Comparison of ENCODE assay signal across 8 mouse cellular contexts in the genomic region with DNA sequence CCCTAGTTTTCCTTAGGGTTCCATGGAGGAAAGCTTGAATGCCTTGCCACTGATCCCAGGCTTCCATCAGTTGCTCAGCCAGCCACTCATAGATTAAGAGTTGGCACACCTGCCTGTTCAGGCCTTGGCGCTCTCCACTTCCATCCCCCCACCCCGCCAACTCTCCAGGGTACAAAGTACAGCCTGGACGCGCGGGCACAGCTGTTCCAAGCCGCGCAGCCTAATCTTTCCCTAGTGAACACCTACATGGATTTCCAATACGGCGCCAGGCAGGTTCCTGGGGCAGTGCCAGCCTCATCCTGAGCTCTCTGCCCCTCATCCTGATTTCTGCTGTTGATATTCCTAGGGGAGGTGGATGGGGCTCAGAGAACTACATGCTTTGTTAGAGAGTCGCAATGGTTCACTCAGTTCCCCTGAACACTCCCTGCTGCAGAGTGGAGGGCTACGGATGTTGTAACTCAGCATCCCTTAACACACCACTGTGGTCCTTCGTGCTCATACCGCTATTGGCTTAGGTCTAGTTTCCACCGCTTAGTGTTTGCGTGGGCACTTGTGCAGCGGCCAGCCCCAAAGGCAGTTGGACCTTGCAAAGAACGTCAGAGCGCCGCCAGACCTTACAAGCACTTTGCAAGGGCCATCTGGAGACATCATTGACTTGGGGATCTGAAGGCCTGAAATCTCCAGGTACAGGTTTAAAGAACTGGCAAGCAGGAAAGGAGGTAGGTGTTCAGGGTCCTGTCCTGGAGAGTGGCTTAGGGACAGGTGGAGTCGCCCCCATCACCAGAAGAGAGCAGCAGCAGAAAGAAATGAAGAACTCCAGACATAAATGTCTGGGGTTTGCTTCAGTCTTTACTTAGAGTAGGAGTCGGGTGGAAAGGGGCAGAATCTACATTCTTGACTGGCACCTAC. TPM values are rescaled to one million over a fixed set of nuclear protein-coding genes. Genes with fewer than 3 reads are reported as not detected.
DNase-seq lines count a peak whose midpoint lies in the region; ATAC-seq and TF ChIP-seq lines count a peak whose summit lies in the region.

A gene (plus strand): TSS at position 610 of the 909 bp plus-strand sequence.

- DNase-seq in heart, embryonic 10.5 days (ENCODE audit: low spot score) = no peak
- DNase-seq in heart, postnatal 4 days = no peak
- DNase-seq in right cerebral cortex, postnatal 4 days = peak; percentile 26
- no peak for DNase-seq in c-Kit-positive CD71-positive TER-119-positive erythroid progenitor cells, embryonic 14.5 days (ENCODE audit: low spot score)

- TF ChIP-seq POLR2A in cortical plate, adult 2 months (IDR thresholded peaks at IDR 0.05; ENCODE audit: extremely low read depth, insufficient read depth, low read length) = no peak

- no peak for TF ChIP-seq CTCF in cortical plate, adult 2 months (IDR thresholded peaks at IDR 0.05; ENCODE audit: extremely low read depth, insufficient read depth, low read length)

- H3K4me2 ChIP-seq in intestine, embryonic 16.5 days (ENCODE audit: low read depth, low read length) = peak within 1 kb of the TSS; percentile 88
- H3K4me2 ChIP-seq in limb, embryonic 15.5 days = peak within 1 kb of the TSS; percentile 90

- peak; percentile 40; the same call in 1 of the 2 replicates for ATAC-seq in intestine, embryonic 16.5 days
- ATAC-seq in limb, embryonic 15.5 days (ENCODE audit: insufficient number of reproducible peaks, low FRiP score, low TSS enrichment, low read depth) = no peak
- ATAC-seq in CD4-positive, CD25-positive, alpha-beta regulatory T cell, adult 4 months = no peak

- peak within 1 kb of the TSS; percentile 37; the same call in 1 of the 2 replicates for H3K9ac ChIP-seq in intestine, embryonic 16.5 days (ENCODE audit: low read depth, low read length)
- no peak within 1 kb of the TSS for H3K9ac ChIP-seq in limb, embryonic 15.5 days

- H3K4me1 ChIP-seq in heart, embryonic 10.5 days = peaks cover 23% of the 10 kb centered on the region
- H3K4me1 ChIP-seq in cortical plate, adult 2 months (ENCODE audit: control insufficient read depth, insufficient read depth, low read length) = no peaks in the 10 kb centered on the region
- H3K4me1 ChIP-seq in intestine, embryonic 16.5 days (ENCODE audit: control insufficient read depth, insufficient read depth, low read length) = peaks cover 18% of the 10 kb centered on the region
- H3K4me1 ChIP-seq in limb, embryonic 15.5 days = peaks cover 33% of the 10 kb centered on the region

- H3K9me3 ChIP-seq in heart, embryonic 10.5 days = no peaks in the 10 kb centered on the region
- H3K9me3 ChIP-seq in intestine, embryonic 16.5 days (ENCODE audit: control insufficient read depth, low read length) = no peaks in the 10 kb centered on the region
- no peaks in the 10 kb centered on the region for H3K9me3 ChIP-seq in limb, embryonic 15.5 days

- peak within 1 kb of the TSS; percentile 65 for H3K4me3 ChIP-seq in heart, embryonic 10.5 days
- peak within 1 kb of the TSS; percentile 64 for H3K4me3 ChIP-seq in cortical plate, adult 2 months (ENCODE audit: insufficient read depth, low read length)
- H3K4me3 ChIP-seq in intestine, embryonic 16.5 days (ENCODE audit: low read length) = peak within 1 kb of the TSS; percentile 54
- peak within 1 kb of the TSS; percentile 43 for H3K4me3 ChIP-seq in limb, embryonic 15.5 days

- H3K27ac ChIP-seq in heart, embryonic 10.5 days = no peak within 1 kb of the TSS
- H3K27ac ChIP-seq in cortical plate, adult 2 months (ENCODE audit: insufficient read depth, low read length) = peak within 1 kb of the TSS; percentile 56
- no peak within 1 kb of the TSS for H3K27ac ChIP-seq in intestine, embryonic 16.5 days (ENCODE audit: low read length)
- no peak within 1 kb of the TSS for H3K27ac ChIP-seq in limb, embryonic 15.5 days

- 17% methylated on average over 21 of the region's 21 CpGs for WGBS in heart, embryonic 10.5 days
- WGBS in intestine, embryonic 16.5 days = 30% methylated on average over 21 of the region's 21 CpGs
- 22% methylated on average over 21 of the region's 21 CpGs for WGBS in limb, embryonic 15.5 days

- peaks cover 50% of the 10 kb centered on the region for H3K27me3 ChIP-seq in heart, embryonic 10.5 days (ENCODE audit: insufficient read depth, poor library complexity, severe bottlenecking)
- H3K27me3 ChIP-seq in intestine, embryonic 16.5 days (replicated peaks; ENCODE audit: control insufficient read depth, insufficient read depth, low read length) = peaks cover 31% of the 10 kb centered on the region
- H3K27me3 ChIP-seq in limb, embryonic 15.5 days = peaks cover 38% of the 10 kb centered on the region

- no peaks in the 10 kb centered on the region for H3K36me3 ChIP-seq in heart, embryonic 10.5 days
- no peaks in the 10 kb centered on the region for H3K36me3 ChIP-seq in intestine, embryonic 16.5 days (ENCODE audit: control insufficient read depth, insufficient read depth, low read length)
- H3K36me3 ChIP-seq in limb, embryonic 15.5 days = no peaks in the 10 kb centered on the region

RNA-seq across cellular contexts. Expression of the gene that starts here (rescaled TPM):
- 0.20 TPM in 1 of 2 replicates, not detected in the other for polyA plus RNA-seq in heart, embryonic 10.5 days (2016; fragmentation: Nextera tagmentation; extraction: Ambion mirVana)
- under 1 TPM in 1 of 2 experiments, not detected in 1; 0.17 TPM for total RNA-seq in heart, postnatal 4 days (2021)
- 18.0 and 20.4 TPM in 2 replicates for polyA plus RNA-seq in cortical plate, adult 2 months (2012; rRNA removed)
- 1.4 and 1.8 TPM in 2 replicates for polyA plus RNA-seq in intestine, embryonic 16.5 days (2015; fragmentation: Nextera tagmentation; extraction: Ambion mirVana)
- polyA plus RNA-seq in limb, embryonic 15.5 days (2015; fragmentation: Nextera tagmentation; extraction: Ambion mirVana) = 2.0 and 2.7 TPM in 2 replicates
- polyA plus RNA-seq in CD4-positive, CD25-positive, alpha-beta regulatory T cell, adult 4 months (2017; shearing (Covaris generic)) = not detected
